Mouse (Mus musculus) mouse embryonic stem cell (cell line): ENCODE results near the gene Zyx.

Source experiments
- in situ Hi-C, 2 experiments: fragments of 300-500 bp; cut with MboI; formaldehyde crosslinking; loops; 1 replicate in 1 of 2; 3 replicates in 1 of 2; pipeline ENCODE4 v1.14.3; 2019 to 2020; ENCODE audit warnings: low sequenced_read_pairs in 2 of 2, low pct_unique_long_range_greater_than_20kb in 1 of 2, mixed read lengths in 1 of 2; ENCODE audit not compliant: unreplicated experiment in 1 of 2

Zyx gene

DNA sequence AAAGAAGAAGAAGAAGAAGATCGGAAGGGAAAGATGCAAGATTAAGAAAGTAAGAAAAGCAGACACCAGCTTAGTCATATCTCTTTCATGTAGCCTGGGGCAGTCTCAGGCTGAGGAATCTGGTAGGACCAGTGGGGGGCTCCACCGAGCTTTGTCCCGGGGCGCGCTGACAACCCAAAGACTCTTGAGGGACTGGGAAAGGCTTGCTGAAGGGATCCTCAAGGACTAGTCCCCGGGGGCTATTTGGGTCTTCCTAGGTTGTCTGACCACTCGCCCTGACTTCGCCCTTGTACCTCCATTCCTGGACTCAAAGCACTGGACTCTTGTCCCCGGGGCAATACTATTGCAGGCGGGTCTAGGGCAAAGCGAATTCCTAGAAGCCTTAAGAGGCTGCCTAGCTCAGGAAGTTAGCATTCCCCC lies 414 bp upstream of the Zyx start:
- in situ Hi-C loops = no loop called here

DNA sequence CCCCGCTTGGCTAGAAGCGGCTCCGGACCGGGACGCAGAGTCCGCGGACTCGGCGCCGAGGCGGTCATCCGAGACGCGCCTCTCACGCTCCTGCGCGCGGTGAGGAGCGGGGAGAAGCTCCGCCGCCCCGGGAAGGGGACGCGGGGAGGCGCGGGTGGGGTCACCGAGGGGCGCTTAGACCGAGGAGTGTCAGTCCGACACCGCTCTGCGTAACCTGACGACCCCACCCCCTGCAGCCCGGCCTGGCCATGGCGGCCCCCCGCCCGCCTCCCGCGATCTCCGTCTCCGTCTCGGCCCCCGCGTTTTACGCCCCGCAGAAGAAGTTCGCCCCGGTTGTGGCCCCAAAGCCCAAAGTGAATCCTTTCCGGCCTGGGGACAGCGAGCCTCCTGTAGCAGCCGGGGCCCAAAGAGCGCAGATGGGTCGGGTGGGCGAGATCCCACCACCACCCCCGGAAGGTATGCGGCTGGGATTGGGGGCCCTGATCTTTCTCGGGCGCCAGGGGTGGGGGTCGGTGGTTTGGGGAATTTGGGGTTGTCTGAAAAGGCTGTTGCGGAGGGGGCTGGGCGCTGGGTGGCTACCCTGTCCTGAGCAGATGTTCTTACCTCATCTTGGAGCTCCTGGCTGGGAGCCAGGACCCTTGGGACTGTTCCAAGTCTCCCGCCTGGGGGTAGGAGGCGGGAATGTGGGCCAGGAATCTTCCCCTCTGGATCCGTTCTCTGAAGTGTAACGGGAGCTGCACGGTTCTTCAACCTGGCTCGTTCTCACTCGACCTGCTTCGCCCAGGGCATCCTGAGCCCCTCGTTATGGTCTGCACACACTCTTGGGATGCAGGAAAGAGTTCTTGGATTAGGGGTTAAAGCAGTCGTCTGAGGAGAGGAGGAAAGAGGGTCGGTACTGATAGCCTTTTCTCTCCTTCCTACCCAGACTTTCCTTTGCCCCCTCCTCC lies 864 bp downstream of the Zyx start:
- in situ Hi-C loops = no loop called here

DNA sequence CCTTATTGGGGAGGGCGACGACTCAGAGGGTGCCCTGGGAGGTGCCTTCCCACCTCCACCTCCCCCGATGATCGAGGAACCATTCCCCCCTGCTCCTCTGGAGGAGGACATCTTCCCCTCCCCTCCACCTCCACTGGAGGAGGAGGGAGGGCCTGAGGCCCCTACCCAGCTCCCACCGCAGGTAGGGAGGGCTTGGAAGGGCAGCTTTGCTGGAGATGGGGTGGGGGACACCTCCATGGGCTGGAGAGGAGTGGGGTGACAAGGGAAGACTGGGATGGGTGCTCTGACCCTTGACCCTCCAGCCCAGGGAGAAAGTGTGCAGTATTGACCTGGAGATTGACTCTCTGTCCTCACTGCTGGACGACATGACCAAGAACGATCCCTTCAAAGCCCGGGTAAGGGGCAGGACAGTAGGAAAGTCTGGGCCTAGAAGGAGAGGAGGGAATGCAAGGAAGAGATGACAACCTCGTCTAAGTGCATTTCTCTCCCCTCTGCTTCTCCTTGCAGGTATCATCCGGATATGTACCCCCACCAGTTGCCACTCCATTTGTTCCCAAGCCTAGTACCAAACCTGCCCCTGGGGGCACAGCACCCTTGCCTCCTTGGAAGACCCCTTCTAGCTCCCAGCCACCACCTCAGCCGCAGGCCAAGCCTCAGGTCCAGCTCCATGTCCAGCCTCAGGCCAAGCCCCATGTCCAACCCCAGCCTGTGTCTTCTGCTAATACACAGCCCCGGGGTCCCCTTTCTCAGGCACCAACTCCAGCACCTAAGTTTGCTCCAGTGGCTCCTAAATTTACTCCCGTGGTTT lies 1.7 kb downstream of the Zyx start:
- in situ Hi-C loops = no loop called here

DNA sequence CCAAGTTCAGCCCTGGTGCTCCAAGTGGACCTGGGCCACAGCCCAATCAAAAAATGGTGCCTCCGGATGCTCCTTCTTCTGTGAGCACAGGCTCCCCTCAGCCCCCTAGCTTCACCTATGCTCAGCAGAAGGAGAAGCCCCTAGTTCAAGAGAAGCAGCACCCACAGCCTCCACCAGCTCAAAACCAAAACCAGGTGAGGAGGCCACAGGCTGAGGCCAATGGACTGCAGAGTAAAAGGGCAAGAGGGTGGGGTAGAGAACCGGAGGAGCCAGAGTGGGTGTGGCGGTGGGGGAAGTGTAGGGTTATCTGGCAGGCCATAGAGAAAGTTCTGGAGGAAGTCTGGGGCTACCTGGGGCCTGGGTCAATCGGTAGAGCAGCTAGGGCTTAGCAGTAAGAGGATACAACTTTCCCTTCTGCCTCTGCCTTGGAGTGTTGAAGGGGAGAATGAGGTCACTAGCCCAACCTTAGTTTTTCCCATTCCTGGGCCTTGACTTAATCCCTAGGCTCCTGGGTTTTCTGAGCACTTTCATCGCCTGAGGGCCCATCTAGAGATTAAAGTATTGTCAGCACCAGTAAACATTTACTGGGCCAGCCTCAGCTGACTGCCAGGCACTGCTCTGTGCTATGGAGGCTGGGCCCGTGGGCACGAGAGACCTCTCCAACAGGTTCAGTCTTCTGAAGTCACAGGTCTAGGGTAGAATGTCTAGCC lies 2.5 kb downstream of the Zyx start:
- in situ Hi-C loops = no loop called here

DNA sequence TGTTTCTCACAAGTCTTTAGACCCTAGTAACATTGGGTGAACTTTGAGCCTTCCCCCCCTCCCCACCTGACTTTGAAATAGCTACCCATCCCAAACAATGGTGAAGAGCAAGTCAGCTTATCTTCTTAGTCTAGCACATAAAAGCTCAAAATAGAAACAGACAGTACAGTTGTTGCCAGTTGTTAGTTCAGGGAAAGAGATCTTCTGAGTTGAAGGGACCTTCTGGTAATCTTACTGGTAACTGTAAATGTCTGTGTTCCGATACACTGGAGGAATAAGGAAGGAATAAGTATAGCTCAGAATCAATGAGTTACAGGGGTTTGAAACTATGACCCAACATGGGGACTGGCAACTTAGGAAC lies 3.0 kb downstream of the Zyx start:
- in situ Hi-C loops = no loop called here

DNA sequence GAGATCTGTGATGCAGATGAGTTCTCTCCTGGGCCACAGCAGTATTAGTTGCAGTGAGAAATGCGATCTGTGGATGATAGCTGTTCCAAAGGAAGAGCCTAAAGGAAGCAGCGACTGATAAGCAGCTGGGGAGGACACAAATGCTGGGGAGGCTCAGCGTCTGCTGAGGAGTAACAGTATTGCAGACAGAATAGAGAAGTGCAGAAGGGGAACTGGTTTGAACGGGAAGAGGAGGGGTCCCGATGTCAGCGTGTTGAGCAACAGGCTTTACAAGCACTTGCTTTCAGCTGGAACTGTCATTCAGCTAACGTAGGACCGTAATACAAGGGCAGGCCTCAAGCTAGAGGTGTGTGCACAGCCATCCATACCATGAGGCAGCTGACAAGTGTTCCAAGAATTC lies 3.8 kb downstream of the Zyx start:
- in situ Hi-C loops = no loop called here

DNA sequence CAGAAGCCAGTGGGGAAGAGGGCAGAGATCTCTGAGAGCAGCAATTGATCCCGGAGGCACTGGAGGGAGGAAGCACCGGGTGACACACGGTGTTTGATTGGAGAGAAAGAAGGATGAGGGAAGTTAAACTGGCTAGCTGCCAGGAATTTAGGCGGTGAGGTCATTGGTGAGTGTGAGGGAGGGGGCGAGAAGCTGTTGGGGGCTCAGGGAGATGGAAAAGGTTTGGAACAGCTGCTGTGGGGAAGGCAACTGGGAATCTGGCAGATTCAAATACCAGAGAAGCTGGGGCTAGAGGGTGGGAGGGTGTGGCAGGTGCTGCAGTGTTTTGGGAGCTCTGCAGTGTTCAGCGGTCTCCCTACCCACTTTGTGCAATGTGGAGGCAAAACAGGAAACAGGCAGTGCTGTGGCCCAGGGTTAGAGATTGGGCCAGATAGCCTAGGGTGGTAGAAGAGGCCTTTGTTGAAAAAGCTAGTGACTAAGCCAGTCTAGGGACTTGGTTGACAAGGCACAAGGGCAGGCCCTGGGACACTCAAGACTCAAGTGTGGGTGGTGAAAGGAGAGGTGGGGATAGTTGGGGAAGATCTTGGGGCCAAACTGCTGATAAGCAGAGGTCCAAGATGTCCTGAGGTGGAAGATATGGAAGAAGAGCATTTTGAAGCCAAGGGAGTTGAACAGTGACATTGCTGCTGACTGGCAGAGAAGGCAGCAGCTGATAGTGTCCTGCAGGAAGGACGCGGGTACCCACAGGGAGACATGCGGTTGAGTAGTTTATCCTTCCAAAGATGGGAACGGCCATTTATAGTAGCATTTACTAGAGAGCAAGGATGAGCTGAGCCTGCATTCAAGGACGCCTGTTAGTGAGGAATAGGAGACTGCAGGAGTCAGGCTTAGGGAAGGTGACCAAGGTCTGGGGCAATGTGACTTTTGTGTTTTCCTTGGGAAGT lies 4.9 kb downstream of the Zyx start:
- in situ Hi-C loops = no loop called here

DNA sequence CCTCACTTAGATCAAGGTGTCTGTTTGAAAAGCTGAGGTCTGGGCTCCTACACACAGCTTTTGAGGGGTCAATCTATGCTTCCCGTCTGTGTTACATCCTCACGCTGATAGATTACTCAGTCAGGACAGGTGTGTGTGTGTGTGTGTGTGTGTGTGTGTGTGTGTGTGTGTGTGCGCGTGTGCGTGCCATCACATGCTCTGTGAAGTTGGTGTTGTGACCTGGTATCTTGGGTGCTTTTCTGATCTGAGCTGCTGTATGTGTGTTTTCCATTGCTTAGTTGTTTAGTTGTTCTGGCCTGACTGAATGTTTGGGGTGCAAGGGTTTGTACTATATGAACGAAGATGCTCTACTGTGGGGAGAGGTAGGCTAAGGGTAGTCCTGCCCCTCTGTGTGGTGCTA lies 5.9 kb downstream of the Zyx start:
- in situ Hi-C loops = no loop called here

DNA sequence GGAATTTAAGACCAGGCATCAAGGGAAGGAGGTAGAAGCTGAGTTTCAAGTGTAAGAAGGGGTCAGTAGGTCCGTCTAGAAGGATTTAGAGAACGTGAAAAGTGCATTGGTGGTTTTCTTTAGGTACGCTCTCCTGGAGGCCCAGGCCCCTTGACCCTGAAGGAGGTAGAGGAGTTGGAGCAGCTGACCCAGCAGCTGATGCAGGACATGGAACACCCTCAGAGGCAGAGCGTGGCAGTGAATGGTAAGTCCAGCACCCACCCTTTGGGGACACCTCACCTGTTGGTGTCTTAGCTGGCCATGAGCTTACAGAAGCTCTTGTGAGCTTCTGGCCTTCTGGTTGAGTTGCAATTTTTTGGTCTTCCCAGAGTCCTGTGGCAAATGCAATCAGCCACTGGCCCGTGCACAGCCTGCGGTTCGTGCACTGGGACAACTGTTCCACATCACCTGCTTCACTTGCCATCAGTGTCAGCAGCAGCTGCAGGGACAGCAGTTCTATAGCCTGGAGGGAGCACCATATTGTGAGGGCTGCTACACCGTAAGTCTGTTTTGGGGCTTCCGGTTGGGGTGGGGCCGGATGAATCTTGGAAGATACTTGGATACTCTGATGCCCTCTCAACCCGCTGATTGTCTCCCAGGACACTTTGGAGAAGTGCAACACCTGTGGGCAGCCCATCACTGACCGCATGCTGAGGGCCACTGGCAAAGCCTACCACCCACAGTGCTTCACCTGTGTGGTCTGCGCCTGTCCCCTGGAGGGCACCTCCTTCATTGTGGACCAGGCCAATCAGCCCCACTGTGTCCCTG lies 6.6 kb downstream of the Zyx start:
- in situ Hi-C loops = no loop called here

DNA sequence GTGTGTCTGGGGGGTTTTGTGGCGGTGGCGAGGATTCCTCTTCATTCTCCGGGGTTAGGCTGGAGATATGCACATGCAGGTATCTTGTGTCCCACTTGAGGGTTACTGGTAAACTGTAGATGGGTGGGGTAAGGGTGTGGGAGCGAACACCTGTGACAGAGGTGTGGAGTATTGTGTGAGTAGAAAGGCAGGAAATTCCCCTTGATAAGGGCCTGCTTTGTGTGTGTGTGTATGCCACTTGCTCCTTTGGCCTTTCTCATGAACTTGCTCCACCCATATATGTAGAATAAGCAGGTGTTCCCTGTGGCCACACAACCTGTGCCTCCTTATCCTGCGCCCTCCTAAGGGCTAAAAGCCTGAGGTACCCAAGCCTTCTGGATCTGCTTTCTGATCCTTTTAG lies 7.5 kb downstream of the Zyx start:
- in situ Hi-C loops = no loop called here

DNA sequence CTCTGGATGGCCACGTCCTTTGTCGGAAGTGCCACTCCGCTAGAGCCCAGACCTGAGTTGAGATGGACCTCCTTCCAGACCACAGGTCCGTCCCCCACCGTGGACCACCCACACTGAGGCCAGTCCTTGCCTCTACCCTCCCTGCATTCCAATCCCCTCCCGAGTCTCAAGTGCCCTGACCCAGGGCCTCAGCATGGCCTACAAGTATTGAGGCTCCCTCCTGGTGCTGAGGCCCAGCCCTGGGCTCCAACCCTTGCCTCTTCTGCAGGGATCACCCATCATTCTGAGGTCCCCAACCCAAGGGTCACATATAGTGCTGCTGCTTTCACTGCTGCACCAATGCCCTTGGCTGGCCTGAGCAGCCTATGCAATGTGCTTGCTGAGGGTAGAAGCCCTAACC lies 8.5 kb downstream of the Zyx start:
- in situ Hi-C loops = no loop called here

DNA sequence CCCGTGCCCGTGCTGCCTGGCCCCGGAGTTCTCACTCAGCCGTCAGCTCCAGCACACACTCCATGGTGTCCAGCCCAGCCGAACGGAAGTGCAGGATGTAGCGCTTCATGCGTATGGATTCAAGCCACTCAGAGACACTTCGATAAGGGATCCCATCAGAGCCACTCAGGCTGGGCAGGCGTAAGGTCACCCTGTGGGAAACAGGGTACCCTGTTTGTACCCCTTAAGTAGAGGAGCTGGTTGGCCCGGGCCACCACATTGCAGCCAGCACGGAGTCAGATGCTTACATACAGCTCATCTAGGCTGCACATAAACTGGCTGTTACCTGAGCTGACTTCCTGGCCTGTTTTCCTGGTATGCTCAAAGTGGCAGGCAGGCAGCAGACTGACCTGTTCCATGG lies 9.5 kb downstream of the Zyx start:
- in situ Hi-C loops = no loop called here

DNA sequence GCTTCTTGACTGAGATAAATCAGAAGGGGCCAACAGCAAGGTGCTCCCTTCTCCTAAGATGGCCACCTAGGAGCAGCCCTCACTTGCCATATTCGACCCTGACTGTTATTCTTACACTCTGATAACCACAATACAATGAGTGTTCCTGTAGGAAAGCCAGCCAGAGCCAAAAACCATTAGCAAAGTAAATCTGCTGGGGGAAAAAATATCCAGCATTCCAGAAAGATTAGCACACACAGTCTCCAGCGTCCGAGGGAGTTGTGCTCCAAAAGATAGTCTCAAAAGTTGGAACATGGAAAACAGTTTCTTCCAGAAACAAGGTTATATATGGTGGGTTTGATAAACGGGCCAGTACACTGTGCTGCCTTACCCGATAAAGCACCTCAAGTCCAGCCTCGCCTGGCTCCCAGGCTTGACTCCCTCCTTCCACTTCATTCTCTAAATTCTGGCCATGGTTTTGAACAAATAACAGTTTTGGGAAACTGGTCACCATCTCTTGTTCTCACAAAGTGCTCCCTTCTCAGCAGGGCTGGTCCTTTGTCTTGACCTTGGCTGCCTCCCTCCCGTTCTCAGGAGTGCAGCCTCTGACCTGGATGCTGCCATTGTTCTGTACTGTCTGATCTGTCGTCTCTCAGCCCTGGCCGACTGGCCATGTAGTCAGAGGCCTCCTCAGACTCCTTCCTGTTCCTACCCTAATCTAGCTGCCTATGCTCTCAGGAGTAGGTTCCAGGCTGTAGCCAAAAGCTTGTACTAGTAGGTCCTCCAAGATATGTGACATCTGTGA lies 10.1 kb downstream of the Zyx start:
- in situ Hi-C loops = no loop called here

DNA sequence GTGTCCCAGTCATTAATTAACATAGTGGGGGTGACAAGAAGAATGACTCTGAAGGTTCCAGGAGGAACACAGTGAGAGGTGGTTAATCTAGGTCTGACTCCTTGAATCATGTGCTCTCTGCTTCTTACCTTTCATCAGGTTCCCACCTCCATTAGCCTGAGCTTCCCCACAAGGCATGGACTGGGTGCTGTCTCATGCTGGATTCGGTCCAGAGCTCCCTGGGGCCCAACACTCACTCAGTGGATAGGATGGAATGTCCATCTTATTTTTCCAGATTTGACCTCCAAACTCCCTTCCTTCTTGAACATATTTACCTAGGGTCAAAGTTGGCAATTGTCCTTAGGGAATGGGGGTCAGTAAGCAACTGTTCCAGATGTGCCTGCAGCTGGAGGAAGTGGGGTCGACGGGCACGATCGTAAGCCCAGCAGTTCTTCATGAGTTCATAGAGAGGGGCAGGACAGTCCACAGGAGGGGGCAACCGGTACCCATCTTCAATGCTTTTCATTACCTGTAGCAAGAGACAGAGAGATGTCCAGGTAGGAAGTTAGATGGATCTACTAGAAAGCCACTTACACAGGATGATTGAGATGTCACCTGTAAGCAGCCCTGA lies 10.9 kb downstream of the Zyx start:
- in situ Hi-C loops = no loop called here

DNA sequence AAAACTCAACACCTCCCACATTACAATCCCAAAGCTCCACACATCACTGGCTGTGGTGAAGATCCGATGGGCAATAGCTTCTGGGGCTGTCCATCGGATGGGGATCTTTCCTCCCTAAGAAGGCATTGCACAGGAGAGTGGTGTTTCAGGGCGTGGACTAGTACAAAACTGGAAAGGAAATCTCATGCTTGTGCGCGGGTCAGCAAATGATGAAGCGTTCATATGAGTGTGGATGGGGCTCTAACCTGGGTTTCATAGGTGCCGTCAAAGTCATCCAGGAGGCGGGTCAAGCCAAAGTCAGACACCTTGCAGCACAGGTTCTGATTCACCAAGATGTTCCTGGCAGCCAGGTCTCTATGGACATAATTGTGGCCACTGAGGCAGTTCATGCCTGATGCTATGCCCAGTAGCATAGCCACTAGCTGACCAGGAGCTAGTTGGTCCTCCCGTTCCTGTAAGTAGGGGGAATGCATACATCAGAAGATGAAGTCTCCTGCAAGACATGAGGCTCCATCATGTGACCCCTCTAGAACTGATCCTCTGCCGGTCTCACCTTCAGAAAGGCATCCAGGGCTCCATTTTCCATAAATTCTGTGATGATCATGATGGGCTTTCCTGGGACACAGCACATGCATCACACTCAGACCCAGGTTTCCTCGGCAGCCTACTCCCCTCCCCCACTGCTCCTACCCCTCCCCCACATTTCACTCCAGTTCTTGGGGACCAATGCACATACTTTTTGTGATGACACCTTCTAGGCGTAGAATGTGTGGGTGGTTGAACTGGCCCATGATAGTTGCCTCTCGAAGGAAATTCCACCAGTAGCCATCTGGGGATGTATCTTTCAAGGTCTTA lies 11.8 kb downstream of the Zyx start:
- in situ Hi-C loops = no loop called here

DNA sequence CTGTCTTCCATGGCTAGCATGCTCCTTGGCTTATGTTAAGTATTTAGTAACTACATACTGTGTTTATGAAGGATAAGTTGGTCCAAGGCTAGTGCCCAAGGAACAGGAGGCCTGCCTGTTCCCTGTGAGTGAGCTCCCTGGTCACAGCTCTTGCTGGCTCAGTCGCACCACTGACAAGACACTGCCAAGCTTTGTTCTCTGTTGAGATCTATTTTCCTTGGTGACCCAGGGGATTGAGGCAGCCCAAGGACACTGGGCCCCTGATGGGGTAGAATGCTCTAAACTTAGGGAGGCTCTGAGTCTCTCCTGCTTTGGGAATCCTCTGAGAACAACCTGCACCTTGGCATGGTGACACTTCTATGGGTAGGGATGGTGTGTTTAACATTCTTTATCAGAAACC lies 12.6 kb downstream of the Zyx start:
- in situ Hi-C loops = no loop called here
